Mouse (Mus musculus) hindbrain, embryonic 16.5 days (tissue): ENCODE data around the gene Enpp6. TPM values are rescaled to one million over a fixed set of nuclear protein-coding genes. Genes with fewer than 3 reads are reported as not detected.

ENCODE experiments used
- ATAC-seq: fragments of 200-750 bp; cut with Nextera tagmentation; 2 replicates; pipeline ENCODE4 v1.8.0; 2017; ENCODE audit warnings: moderate TSS enrichment, moderate library complexity
- H3K27ac ChIP-seq: fragments of 300-500 bp; sonication (generic); 2 replicates; pipeline ENCODE4 v1.5.1; 2014; ENCODE audit warnings: low read depth, mild to moderate bottlenecking, control low read depth, low read length, moderate library complexity
- H3K27me3 ChIP-seq: fragments of 300-500 bp; sonication (generic); replicated peaks from 2 replicates; pipeline ENCODE4 v1.6.1; 2014; ENCODE audit warnings: low read length; ENCODE audit not compliant: control insufficient read depth, insufficient read depth
- H3K36me3 ChIP-seq: fragments of 300-500 bp; sonication (generic); 2 replicates; pipeline ENCODE4 v1.6.1; 2014; ENCODE audit warnings: mild to moderate bottlenecking, low read length, moderate library complexity, mixed read lengths; ENCODE audit not compliant: control insufficient read depth, insufficient read depth
- H3K4me1 ChIP-seq: fragments of 300-500 bp; sonication (generic); 2 replicates; pipeline ENCODE4 v1.6.1; 2014; ENCODE audit warnings: low read depth, low read length; ENCODE audit not compliant: control insufficient read depth, insufficient read depth
- H3K4me2 ChIP-seq: fragments of 300-500 bp; sonication (generic); 2 replicates; pipeline ENCODE4 v1.6.1; 2014; ENCODE audit warnings: mild to moderate bottlenecking, low read length, control low read depth, moderate library complexity
- H3K4me3 ChIP-seq: fragments of 300-500 bp; sonication (generic); 2 replicates; pipeline ENCODE4 v1.5.1; 2014; ENCODE audit warnings: mild to moderate bottlenecking, low read length, control low read depth, moderate library complexity
- H3K9ac ChIP-seq: fragments of 300-500 bp; sonication (generic); 2 replicates; pipeline ENCODE4 v1.6.1; 2014; ENCODE audit warnings: low read depth, mild to moderate bottlenecking, control low read depth, low read length, moderate library complexity
- H3K9me3 ChIP-seq: fragments of 300-500 bp; sonication (generic); 2 replicates; pipeline ENCODE4 v1.6.1; 2014; ENCODE audit warnings: mild to moderate bottlenecking, low read length, moderate library complexity; ENCODE audit not compliant: control insufficient read depth
- WGBS: fragments of 180-500 bp; shearing (Covaris S2); extraction: QIAGEN DNeasy Blood & Tissue Kit; methylation state at CpG from one replicate; pipeline ENCODE4 v1.1.7; 2014; 5-methylcytosine and 5-hydroxymethylcytosine counted together
- polyA plus RNA-seq: library from polyadenylated mRNA; unstranded; fragments of >200 nt; fragmentation: Nextera tagmentation; extraction: Ambion mirVana; gene quantifications from 2 replicates; pipeline ENCODE4 v1.2.1, GENCODE M21; 2015

Enpp6 gene
- polyA plus RNA-seq, 1 experiment from 2014 or later, result 1.2 TPM

- WGBS, result 83% methylated on average over 5 of the region's 5 CpGs
- no peaks in the 10 kb centered on the region for H3K36me3 ChIP-seq
- H3K27me3 ChIP-seq, result no peaks in the 10 kb centered on the region
- no peak for ATAC-seq
- peaks cover 4% of the 10 kb centered on the region; the same call in 1 of the 2 replicates for H3K9me3 ChIP-seq
- H3K9ac ChIP-seq, result no peak overlapping the region
- no peak overlapping the region for H3K4me3 ChIP-seq
- no peak overlapping the region for H3K4me2 ChIP-seq
- H3K4me1 ChIP-seq, result no peaks in the 10 kb centered on the region
- no peak overlapping the region for H3K27ac ChIP-seq
These were observed 85.3 kb downstream of the Enpp6 start for GRCm38 (mm10) chr8:47072001-47072400.

DNA sequence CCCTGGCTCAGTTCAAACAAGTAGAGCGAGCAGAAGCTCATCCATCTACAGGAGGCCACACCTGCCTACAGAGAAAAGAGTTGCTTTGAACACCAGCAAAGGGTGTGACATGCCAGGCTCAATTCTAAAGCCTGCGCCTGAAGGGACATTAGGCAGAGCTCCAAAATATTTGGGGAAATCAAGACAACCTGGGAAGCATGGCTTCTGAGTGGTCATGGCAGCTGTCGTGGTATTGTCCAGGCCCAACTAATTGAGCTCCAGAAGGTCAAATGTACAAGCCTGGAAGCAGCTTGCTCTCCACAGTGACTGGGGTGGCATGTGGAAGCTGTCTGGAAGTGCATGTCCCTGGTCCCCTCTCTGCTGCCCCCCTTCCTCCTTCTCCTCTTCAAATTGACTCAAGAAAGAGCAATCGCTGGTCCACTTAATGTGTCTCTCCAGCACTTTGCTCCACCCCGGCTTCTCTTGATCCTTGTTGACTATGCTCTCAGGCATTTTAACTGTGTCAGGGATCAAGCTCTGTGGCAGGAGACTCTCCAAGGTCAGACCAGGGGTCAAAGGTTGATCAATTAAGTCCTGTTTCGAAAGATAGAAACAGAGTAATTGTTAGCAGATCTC, 89.4 kb downstream of the Enpp6 start:
- Histone ChIP-seq H3K4me3 (no peak overlapping the region), H3K9me3 (peaks cover 4% of the 10 kb centered on the region; the same call in 1 of the 2 replicates), H3K27ac (no peak overlapping the region), H3K4me1 (no peaks in the 10 kb centered on the region), H3K9ac (no peak overlapping the region), H3K4me2 (no peak overlapping the region), H3K27me3 (no peaks in the 10 kb centered on the region), H3K36me3 (no peaks in the 10 kb centered on the region)
- ATAC-seq, result no peak
- WGBS, result 86% methylated on average over 6 of the region's 6 CpGs

DNA sequence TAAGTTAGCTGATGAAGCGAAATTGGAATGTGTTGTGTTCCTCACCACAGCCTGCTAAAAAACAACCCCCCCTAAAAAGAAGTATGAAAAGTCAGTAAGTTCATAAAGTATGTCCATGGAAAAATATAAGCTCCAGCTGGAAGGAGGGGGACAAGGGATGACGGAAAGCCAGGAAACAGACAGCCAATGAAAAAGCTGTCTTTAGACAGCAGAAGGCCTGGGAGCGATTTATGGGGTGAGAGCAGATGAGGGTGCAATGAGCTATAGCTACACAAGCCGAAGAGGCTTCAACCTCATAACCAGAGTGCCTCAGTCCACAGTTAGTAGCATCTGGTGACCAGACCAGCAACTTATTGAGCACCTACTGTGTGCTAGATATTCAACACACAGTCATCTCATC, 93.3 kb downstream of the Enpp6 start:
- Histone ChIP-seq H3K9me3 (no peaks in the 10 kb centered on the region), H3K9ac (no peak overlapping the region), H3K4me2 (no peak overlapping the region), H3K36me3 (no peaks in the 10 kb centered on the region), H3K4me1 (no peaks in the 10 kb centered on the region), H3K27ac (no peak overlapping the region), H3K4me3 (no peak overlapping the region), H3K27me3 (no peaks in the 10 kb centered on the region)
- no peak for ATAC-seq
- WGBS, result 78% methylated on average over 4 of the region's 4 CpGs

GRCm38 (mm10) chr8:47082201-47083027, 95.7 kb downstream of the Enpp6 start:
- H3K9ac ChIP-seq, result no peak overlapping the region
- no peak overlapping the region for H3K27ac ChIP-seq
- no peak for ATAC-seq
- H3K27me3 ChIP-seq, result no peaks in the 10 kb centered on the region
- no peak overlapping the region for H3K4me2 ChIP-seq
- H3K4me3 ChIP-seq, result no peak overlapping the region
- H3K36me3 ChIP-seq, result no peaks in the 10 kb centered on the region
- 85% methylated on average over 22 of the region's 22 CpGs for WGBS
- H3K9me3 ChIP-seq, result no peaks in the 10 kb centered on the region
- no peaks in the 10 kb centered on the region for H3K4me1 ChIP-seq

DNA sequence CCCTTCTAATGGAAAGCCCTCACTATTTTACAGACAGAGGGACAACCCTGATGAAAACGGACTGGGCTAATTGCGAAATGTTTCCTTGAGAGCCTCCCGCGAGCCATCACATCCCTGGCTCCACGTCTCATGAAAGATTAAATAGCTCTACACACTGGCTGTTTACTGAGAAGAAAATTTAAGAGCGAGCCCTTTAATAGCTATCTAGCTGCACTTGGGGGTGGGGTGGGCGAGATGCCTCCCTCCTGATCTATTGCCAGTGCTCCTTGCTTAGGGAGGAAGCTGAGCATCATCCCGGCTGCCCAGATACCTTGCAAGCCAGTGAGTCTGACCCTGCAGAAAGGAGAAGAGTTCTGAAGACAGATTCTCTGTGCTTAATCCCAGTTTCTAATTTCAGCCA, 103.3 kb downstream of the Enpp6 start:
- Histone ChIP-seq H3K36me3 (no peaks in the 10 kb centered on the region), H3K9me3 (no peaks in the 10 kb centered on the region), H3K27me3 (no peaks in the 10 kb centered on the region), H3K4me1 (no peaks in the 10 kb centered on the region), H3K4me3 (no peak overlapping the region), H3K9ac (no peak overlapping the region), H3K4me2 (no peak overlapping the region), H3K27ac (no peak overlapping the region)
- no peak for ATAC-seq
- WGBS, result 66% methylated on average over 8 of the region's 8 CpGs

DNA sequence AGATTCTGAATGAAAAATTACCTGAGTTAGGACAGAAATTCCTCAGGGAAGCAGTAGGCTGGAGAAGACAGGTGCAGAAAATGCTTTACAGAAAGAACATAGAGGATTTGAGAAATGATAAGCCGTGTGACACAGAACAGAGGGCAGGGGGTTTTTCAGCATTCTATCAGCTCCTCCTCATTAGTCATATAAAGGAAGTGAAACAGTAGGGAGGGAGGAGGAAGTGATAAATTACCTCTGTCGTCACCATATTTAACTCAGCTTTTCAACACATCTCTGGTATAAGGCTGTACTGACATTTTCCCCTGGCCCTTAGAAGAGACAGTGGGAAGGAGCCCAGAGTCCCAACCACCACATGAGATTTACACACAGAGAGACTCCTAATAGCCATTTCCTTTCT, 118.9 kb downstream of the Enpp6 start:
- Histone ChIP-seq H3K4me3 (no peak overlapping the region), H3K9me3 (no peaks in the 10 kb centered on the region), H3K4me2 (no peak overlapping the region), H3K27me3 (no peaks in the 10 kb centered on the region), H3K27ac (no peak overlapping the region), H3K4me1 (no peaks in the 10 kb centered on the region), H3K36me3 (no peaks in the 10 kb centered on the region), H3K9ac (no peak overlapping the region)
- no peak for ATAC-seq
- WGBS, result 84% methylated on average over 2 of the region's 2 CpGs

- WGBS, result 75% methylated on average over 17 of the region's 17 CpGs
- no peak for ATAC-seq
- H3K27ac ChIP-seq, result no peak overlapping the region
- no peaks in the 10 kb centered on the region for H3K4me1 ChIP-seq
- H3K27me3 ChIP-seq, result no peaks in the 10 kb centered on the region
- H3K4me2 ChIP-seq, result no peak overlapping the region
- H3K9ac ChIP-seq, result no peak overlapping the region
- H3K4me3 ChIP-seq, result no peak overlapping the region
- no peaks in the 10 kb centered on the region for H3K9me3 ChIP-seq
- H3K36me3 ChIP-seq, result no peaks in the 10 kb centered on the region
These were observed 127.6 kb downstream of the Enpp6 start for GRCm38 (mm10) chr8:47114133-47114796.

DNA sequence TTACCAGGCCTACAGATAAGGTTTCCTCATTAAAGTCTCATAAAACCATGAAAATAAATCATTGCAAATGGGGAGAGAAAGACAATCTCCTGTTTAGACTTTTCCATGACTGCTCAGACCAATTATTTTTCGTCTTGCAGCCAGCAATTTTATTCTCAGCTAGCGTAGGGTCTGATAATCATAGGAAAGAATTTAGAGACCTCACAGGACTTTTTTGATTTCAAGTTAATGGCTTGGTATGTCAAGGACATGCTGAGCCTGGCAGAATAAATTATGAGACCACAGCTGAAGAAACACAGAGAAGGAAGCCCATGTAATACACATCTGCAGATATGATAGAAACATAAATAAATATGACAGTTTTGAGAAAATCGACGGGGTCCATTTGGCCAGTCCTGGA, 130.6 kb downstream of the Enpp6 start:
- ATAC-seq, result no peak
- Histone ChIP-seq H3K4me2 (no peak overlapping the region), H3K4me1 (no peaks in the 10 kb centered on the region), H3K9ac (no peak overlapping the region), H3K4me3 (no peak overlapping the region), H3K27me3 (no peaks in the 10 kb centered on the region), H3K9me3 (no peaks in the 10 kb centered on the region), H3K36me3 (no peaks in the 10 kb centered on the region), H3K27ac (no peak overlapping the region)
- WGBS, result 76% methylated on average over 4 of the region's 4 CpGs

DNA sequence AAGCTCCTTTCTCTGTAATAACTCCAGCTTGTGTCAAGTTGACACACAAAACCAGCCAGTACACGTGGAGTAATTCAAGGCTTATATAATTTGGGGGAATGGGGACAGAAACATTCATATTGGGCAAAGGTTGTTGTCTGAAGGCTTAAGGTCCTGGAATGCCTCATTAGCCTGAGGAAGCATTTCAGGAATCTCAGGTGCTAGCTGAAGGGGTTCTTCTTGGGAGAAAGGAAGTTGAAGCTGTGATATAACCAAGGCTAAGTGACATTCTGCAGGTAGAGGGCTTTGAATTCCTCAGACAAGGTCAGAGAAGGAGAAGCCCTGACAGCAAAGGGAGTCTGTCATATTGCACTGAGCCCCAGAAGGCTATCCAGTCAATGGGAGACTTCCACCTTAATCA, 133.2 kb downstream of the Enpp6 start:
- ATAC-seq, result no peak
- H3K36me3 ChIP-seq, result no peaks in the 10 kb centered on the region
- H3K4me3 ChIP-seq, result no peak overlapping the region
- H3K9me3 ChIP-seq, result no peaks in the 10 kb centered on the region
- H3K9ac ChIP-seq, result no peak overlapping the region
- 93% methylated on average over 1 of the region's 1 CpGs for WGBS
- H3K4me1 ChIP-seq, result no peaks in the 10 kb centered on the region
- no peaks in the 10 kb centered on the region for H3K27me3 ChIP-seq
- H3K4me2 ChIP-seq, result no peak overlapping the region
- H3K27ac ChIP-seq, result no peak overlapping the region
